Mouse (Mus musculus) T-helper 2 cell (primary cell): ENCODE measurements around the gene Ncbp2.

Source experiments
- in situ Hi-C: fragments of 300-600 bp; cut with MboI, MseI; formaldehyde crosslinking; loops from one replicate; pipeline ENCODE4 v1.15.1; 2025; ENCODE audit warnings: high pct_unique_total_duplicates

Gene Ncbp2

DNA sequence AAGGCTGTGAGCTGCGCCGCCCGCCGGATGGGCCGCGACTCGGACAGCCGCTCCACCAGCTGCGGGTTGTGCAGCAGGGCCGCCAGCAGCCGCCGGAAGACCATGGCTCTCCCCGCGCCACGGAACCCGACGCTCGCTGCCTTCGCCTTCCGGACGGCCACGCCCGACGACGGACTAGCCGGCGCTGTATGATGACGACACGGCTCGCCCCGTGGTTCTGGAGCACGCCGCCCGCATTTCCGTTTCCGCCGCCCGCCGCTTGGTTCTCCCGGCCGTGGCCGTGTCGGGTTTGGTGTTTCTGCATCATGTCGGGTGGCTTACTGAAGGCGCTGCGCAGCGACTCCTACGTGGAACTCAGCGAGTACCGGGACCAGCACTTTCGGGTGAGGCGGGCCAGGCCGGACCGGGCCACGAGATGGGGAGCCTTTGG, at the start of gene Ncbp2, which contains the start of gene 0610012G03Rik:
Ncbp2 (plus strand) TSS at position 169 of the 430 bp plus-strand sequence.
0610012G03Rik (minus strand) TSS at position 150 of the 430 bp plus-strand sequence.
- in situ Hi-C loops, result no loop called here

DNA sequence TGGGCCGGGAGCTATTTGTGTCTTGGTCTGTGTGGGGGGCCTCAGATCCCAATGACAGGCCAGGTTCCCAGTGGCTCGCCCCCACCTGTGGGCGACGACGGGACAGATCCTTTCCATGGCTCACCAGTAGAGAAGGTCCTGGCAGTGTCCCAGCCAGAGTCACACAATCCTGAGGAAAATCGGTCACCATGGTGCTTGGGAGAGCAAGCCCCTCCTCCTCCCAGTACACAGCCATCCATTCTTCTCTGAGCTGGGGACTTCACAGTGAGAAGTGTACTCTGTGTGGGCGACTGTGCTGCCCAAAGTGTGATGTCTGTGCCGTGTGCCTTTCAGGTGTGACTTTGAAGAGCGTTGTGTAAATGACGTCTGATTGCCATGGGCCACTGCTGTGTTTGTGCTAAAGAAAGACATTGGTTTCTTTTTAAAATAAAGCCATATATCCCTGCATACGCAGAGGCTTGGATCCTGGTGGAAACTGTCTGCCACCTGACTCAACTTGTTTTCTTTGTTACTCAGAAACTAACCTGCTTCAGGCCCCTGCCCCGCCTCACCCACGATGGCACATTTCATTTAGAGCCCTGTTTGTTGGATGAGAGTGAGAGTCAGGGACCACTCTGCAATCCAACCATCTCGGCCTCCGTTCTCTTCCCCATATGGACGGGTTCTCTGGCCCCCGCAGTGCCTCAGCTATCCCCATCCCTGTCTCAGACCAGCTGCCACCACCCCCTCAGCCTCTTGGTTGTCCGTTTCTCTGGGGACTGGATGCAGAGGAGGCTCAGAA, 49.6 kb upstream of the Ncbp2 start:
- in situ Hi-C loops, result no loop called here

DNA sequence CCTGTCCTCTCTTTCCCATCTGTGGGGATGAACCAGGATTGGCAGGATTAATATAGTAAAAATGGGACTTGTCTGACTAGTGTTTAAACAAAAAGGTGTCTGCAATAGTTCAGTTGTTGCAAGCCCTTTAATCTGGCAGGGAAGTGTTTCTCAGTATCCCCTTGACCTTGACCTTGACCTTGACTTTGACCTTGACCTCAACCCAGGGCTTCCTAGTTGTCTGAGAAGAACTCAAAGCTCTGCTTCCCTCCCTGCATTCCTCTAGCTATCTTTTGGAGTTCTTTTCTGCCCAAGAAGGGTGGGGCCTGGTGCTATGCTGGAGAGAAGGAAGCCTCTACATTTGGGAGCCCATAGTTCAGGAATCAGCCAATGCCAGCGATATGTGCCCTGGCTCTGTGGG, 46.4 kb upstream of the Ncbp2 start:
- in situ Hi-C loops, result no loop called here

DNA sequence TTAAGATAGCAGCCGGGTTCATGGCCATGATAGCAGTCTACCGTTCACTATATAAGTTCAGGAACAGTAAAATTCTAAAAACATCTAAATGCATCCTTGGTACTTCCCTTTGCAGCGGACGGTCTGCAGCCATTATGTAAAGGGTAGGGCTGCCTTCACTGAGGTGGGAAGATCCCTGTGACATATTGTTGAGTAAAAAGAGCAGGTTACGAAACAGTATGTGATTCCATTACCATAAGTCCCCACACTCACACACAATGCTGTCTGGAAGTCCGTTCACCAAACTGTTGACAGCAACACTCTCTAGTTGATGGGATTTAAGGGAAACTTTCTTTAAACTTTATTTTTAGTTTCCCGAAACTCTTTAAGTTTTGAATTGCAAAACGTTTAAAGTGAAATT, 45.1 kb upstream of the Ncbp2 start:
- in situ Hi-C loops, result no loop called here

DNA sequence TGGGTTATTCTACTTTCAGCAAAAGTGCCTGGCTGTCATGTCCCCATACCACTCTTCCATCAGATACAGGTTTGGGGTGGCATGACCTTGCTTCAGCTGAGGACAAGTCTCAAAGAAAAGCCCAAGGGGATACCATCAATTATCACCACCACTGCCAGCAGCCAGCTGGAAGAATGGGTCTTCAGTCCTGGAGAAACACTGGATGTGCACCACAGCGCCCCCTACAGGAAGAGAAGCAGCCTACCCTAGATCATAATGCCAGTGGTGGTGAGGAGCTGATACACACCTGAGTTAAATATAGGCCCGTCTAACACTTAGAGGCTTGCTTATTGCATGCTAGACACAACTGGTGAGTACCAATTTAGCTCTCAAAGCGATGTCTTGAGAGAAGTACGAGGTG, 43.0 kb upstream of the Ncbp2 start:
- in situ Hi-C loops, result no loop called here

DNA sequence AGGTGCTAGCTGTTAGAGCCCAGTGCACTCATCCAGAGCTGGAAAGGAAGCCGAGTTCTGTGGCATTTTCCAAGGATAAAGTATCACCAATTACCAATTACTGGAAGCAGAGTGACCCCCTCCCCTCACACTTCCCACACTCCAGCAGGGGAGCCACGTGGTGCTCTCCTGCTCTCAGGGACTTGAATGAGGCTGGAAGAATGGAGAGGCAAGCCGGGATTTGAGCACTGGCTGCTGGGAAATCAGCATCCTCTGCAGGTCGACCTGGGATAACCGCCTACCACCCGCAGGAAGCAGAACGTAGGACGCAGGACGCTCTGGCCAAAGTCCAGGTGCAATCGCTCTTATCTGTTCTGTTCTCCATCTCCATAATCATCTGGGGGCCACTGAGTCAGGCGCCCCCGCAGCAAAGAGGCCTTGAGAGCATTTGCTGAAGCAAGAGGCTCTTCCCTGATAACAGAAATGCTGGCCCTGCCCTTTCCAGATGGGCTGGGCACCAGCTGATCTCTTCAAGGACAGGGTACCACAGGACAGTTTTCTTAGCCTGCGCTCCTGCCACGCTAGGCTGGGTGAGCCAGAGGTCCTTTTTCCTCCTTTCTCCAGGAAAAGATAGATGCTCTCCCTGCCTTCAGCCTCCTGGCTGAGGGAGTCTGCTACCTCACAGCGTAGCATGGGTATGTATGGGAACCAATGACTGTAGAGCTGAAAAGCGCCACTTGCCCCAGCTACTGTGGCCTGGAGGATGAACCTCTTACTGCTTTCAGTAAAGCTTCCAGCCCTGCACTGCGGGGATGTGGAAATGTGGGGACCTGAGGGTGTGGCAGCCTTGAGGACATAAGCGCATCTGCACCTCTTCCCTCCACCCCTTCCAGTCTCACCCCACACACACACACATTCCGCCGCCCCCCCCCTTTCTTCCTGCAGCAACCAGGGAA, 42.2 kb upstream of the Ncbp2 start:
- in situ Hi-C loops, result no loop called here

DNA sequence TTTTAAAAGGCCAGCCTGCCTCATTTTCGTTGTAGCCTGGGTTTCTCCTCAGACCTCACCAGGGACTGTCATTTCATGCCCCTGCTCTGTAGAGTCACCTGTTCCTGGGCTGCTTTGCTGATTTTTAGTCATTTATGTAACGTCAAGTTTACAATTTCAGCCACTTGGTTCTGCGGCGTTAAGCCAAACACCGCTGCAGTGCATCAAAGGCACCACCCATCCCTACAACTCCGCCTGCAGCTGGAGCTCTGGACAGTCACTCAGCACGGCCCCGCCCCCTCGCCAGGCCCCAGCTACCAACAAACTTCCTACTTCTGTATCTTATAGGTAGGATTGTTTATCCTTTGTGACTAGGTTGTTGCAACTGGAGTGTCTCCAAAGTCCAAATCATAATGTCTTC, 41.4 kb upstream of the Ncbp2 start:
- in situ Hi-C loops, result no loop called here

DNA sequence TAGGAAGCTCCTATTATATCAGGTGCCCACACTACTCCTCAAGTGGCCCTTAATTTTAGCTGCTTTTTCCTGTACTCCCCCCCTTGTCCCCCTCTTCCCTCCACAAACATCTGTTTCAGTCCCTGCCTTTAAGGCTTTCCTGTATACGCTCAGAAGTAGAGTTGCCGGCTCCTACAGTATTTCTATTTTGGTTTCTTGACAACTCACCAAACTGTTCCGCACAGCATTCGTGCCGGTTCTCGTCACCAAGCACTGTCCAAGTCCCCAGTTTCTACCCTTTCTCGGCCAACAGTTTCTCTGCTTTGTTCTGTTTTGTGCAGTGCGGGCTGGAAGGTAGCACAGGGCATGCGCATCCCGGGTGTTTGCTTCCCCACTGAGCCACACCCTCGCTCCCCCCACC, 39.4 kb upstream of the Ncbp2 start:
- in situ Hi-C loops, result no loop called here

DNA sequence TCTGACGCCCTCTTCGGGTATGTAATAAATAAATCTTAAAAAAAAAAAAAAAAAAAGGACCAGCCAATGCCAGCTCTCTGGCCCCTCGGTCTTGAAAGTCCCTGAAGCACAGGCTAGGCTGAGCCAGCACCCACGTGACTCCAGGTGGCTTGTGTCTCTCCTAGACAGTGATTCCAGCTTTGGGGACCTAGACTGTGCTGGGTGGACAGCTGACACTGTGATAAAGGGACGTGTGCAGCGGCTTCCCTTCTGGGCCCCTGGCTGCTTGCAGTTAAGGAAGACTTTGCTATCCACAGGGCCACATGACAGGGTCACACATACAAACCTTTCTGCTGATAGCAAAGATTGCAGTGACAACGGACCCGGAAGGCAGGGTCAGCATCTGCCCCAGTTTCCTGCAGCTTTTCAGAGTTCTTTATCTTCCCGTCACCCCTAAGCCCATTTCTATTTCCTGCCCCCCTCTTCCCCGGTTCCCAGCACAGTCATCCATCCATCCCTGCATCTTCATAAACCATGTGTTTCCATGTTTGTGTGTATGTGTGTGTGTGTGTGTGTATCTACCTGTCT, 37.9 kb upstream of the Ncbp2 start:
- in situ Hi-C loops, result no loop called here

DNA sequence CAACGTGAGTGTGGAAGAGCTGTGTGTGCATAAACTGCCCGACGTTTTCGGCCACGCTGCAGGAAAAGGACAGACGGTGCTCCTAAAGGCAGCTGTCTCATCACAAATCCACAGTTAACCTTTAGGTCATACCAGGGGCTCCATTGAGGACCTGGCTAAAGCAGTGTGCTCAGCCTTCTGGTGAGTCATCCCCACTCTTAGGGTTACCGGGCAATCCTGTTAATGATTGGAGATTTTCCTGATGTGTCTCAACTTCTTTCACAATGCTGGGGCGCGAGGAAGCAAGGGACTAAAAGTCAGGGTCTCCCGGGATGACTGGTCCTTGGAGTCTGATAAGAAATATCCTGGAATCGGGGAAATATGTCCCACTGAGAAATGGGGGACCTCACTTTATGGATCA, 30.5 kb upstream of the Ncbp2 start:
- in situ Hi-C loops, result no loop called here

DNA sequence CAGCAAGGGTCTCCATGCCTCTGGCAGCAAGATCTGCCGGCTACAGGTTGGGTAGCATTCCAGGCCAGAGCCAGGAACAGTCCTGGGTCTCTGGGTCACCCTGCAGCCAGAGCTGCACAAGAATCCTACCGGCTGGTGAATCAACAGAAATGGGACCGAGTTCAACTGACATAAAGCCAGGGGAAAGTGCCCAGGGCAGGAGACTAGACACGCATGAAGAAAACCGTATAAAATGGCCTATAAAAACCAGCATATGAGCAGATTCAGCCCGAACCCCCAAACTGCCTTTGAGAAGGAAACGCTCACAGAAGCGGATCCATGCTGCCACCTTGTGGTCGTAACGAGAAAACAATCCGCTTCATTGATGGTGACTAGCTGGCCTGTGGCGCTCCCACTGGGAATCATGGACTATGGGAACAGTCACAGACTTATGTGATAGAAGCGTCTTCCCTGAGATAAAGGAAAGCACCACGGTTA, 30.0 kb upstream of the Ncbp2 start:
- in situ Hi-C loops, result no loop called here

DNA sequence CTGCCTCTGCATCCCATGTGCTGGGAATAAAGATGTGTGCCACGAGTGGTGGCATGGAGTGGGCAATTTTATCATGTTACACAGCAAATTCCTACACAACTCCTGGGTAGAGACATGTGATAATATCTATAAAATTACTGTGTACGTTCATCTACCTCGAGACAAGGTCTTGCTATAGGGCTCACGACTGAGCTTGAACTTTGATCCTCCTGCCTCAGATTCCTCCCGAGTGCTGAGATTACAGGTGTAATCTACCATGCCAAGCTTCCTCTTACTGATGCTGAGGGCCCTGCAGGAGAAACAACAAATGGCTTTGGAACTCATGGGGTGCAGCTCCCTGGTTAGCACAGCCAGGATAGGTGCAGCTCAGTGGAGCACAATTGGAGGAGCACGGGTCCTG, 23.9 kb upstream of the Ncbp2 start:
- in situ Hi-C loops, result no loop called here

DNA sequence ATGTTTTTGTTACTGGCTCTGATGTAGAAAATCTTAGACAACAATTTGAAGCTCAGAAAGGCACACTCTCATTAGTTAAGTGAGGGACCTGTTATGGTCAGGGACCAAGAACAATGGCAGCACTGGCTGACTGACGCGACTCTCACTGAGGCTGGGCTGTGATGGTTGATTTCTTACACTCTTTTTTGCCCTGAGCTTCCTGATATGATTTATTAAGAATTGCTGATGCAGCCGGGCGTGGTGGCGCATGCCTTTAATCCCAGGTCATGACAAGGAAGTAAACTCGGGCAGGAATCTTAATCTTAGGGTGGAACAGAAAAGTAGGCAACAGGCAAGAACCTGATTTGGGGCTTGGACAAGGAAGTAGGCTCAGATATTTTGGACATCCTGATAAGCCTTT, 22.2 kb upstream of the Ncbp2 start:
- in situ Hi-C loops, result no loop called here

DNA sequence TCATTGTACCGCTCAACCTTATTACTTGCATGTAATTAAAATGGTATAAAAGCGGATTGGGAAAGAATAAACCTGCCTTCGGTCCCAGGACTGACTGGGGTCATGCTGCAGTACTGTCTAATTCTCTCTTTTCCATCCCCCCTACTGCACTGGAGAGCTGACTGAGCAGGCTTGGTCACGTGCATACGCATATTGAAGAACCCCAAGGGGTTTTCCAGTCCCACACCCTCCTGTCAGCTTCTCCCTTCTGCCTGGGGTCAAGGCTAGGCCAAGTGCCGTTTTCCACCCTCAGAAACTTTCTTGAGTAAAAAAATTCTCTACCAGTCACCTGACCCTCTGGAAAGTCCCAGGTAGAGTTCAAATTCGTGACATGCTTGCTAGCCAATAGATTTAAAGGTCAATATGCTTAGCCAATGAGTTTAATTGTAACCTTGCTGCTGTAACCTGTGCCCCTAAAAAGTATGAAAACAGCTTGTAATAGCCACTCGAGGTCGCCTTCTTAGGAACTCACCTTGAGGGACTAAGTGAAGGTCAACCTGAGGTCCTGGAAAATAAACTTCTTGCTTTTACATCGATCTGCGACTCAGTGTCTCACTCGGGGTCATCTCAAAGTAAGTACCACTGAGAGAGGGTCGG, 21.6 kb upstream of the Ncbp2 start:
- in situ Hi-C loops, result no loop called here

DNA sequence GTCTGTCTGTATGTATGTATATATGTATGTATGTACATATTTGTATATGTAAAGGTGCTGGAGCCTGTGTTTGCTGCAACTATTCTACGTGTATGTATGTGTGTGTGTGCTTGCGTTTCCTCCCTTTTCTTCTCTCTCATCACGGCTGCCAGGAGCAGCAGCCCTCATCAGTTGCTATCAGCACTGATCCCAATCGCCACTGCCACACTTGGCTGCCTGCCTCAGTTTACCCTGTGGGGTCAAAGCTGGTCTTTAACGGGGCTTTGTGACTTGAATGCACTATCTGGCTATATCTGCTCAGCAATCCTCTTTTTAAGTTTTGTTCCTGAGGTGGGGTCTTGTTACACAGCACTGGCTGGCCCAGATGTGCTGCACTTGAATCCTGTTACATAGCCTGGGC, 20.9 kb upstream of the Ncbp2 start:
- in situ Hi-C loops, result no loop called here

DNA sequence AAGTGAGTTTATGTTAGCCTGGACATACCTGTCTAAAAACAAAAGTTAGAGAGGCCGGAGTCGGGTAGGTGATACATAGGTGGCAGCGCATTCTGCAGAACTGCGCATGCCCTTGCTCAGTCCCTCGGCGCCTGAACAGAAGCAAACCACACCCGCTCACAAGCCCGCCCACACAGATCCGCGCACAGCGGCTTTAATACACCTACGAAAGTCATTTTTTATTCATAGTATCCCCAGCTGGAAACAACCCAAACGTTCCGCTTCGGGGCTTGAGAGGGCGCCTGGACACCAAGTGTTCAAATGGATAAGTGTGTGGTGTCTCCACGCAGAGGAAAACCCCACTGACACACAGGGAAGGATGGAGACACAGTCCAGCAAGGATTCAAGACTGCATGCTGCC, 17.0 kb upstream of the Ncbp2 start:
- in situ Hi-C loops, result no loop called here

DNA sequence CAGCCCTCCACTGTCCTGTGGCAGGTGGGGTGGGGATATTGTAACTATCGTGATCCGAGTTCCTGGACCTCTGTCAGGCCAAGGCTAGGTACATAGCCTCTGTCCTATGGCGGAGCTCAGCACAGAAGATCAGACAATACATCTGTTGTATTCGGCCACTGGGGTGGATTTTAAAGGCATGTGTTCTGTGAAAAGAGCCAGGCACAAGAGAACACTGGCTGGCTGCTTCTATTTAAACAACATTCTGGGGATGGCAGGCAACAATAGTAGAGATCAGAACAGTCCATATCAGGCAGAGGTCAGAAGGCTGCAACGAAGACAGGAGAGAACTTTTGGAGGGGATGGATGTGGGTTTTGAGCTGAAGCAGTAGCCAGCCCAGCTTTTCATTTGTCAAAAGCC, 16.1 kb upstream of the Ncbp2 start:
- in situ Hi-C loops, result no loop called here

DNA sequence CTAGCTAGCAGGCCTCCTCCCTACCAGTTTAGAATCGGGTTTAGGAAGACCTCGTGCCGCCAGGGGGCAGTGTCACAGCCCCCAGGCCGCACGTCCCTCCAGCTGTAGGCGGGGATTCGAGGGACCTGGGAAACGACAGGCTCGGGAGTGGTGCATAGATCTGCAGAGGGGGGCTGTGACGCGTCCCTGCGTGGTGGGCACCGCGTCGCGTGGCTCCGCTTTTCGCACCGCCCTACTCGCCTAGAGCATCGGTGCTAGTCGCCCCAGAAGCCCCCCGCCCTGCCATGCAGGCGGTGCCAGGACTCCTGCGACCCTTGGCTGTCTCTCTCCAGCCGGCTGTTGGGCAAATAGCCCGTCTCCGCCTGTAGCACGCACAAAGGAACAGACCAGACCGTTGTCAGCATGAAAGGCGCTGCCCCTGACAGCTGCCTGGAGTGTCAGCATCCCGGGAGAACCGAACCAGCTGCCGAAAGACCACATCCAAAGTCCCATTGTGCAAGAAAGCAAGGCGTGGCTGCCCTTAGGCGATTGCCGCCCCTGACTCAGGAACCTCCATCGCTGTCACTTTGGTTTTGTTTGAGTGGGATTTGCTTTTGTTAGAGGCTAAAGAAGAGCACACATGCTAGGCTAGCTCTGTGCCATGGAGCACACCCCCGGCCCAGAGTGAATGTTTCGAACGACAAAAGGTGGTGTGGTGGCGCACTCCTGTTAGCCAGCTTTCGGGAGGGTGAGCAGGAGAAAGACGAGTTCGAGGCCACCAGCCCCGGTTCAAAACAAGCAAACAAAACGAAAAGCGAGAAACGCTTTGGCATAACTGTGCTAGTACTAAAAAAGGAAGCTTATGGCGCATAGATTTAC, 15.2 kb upstream of the Ncbp2 start:
- in situ Hi-C loops, result no loop called here

DNA sequence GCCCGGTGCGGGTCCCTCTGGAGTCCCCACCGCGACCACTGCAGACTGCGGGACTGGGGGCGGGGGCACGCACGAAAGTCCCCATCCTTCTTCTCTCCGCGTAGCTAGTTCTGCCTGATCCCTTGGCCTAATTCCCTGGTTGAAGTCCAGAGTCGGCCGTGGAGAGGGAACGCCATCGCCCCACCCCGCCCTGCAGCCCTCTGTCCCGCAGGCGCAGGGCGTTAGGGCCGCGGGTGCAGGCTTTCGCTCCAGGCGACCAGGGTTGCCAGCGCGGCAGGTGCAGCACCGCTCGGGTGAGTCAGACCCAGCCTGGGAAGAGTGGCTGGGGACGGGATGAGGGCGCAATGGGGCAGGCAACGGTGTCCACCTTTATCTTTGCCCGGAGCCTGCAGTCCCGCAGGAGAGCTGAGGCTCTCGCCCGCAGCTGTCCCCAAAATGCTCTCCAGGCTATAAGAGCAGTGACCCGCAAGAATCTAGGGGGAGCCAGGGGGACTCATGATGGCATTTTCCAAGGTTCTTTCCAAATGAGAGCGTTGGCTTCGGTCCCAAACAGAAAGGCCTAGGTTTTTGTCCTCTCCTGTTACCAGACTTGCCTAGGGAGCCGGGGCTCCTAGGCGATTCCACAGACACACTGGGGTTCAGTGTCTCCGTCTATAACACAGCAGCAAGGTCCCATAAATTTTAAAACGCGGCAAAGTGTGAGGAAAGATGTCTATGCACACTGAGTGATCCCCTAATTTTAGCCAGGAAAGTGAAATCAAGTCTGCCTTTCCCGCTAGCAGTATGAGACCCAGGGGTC, 14.4 kb upstream of the Ncbp2 start, which contains the start of gene Pigz:
Pigz (plus strand) TSS at position 101 of the 799 bp plus-strand sequence.
- in situ Hi-C loops, result no loop called here

DNA sequence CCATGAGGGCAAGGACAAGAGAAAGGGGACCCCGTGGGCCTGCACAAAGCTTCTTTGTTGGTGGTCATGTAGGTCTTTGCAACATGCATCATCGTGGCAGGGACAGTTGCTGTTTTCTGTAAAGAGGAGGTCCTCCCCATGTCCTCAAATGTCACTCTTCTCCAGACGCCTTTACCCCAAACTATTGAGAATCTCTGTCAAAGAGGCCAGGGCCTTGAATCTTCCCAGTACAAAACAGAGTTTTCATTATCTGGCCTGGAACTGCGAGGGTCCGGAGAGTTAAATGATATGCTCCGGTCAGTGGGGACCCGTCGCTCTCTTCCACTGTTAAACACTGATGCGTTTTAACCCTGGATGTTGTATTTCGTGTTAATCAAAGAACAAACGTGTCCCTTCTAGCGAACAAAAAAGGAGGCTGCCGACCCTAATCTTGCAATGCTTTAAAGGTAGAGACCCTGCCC, 13.7 kb upstream of the Ncbp2 start:
- in situ Hi-C loops, result no loop called here
